Mouse (Mus musculus) stomach, embryonic 16.5 days (tissue): ENCODE results near the gene Mrps21. TPM values are rescaled to one million over a fixed set of nuclear protein-coding genes. Genes with fewer than 3 reads are reported as not detected.

ENCODE experiments used
- polyA plus RNA-seq: library from polyadenylated mRNA; unstranded; fragments of >200 nt; fragmentation: Nextera tagmentation; extraction: Ambion mirVana; gene quantifications from 2 replicates; pipeline ENCODE4 v1.2.1, GENCODE M21; 2015

Gene Mrps21
- polyA plus RNA-seq, 1 experiment from 2014 or later = 321 TPM

Other genes with a start within 250 kb of the Mrps21 start
- 70.3 and 73.0 TPM in 2 replicates for gene Ensa, start 246.5 kb downstream of the Mrps21 start, polyA plus RNA-seq
- gene Mcl1, start 212.7 kb downstream of the Mrps21 start, polyA plus RNA-seq = 16.5 and 20.5 TPM in 2 replicates
- gene Adamtsl4, start 183.6 kb downstream of the Mrps21 start, polyA plus RNA-seq = 13.3 and 20.5 TPM in 2 replicates
- gene Ecm1, start 131.9 kb downstream of the Mrps21 start, polyA plus RNA-seq = 110 and 228 TPM in 2 replicates
- 48.1 and 52.1 TPM in 2 replicates for gene Tars2, start 111.3 kb downstream of the Mrps21 start, polyA plus RNA-seq
- 18.8 and 20.3 TPM in 2 replicates for gene Rprd2, start 52.7 kb downstream of the Mrps21 start, polyA plus RNA-seq
- 41.1 and 44.8 TPM in 2 replicates for gene Prpf3, start 15.6 kb downstream of the Mrps21 start, polyA plus RNA-seq
- gene Ciart, start 10.7 kb upstream of the Mrps21 start, polyA plus RNA-seq = 3.8 and 5.2 TPM in 2 replicates
- gene BC028528, start 20.5 kb upstream of the Mrps21 start, polyA plus RNA-seq = 28.8 and 30.0 TPM in 2 replicates
- gene Aph1a, start 22.4 kb upstream of the Mrps21 start, polyA plus RNA-seq = 33.9 and 34.6 TPM in 2 replicates
- 2.4 and 2.9 TPM in 2 replicates for gene Car14, start 33.2 kb upstream of the Mrps21 start, polyA plus RNA-seq
- 156 and 167 TPM in 2 replicates for gene Anp32e, start 57.7 kb upstream of the Mrps21 start, polyA plus RNA-seq
- 20.6 and 25.7 TPM in 2 replicates for gene Plekho1, start 124.5 kb upstream of the Mrps21 start, polyA plus RNA-seq
- gene Vps45, start 186.9 kb upstream of the Mrps21 start, polyA plus RNA-seq = 31.7 and 39.6 TPM in 2 replicates
- gene Otud7b, start 233.0 kb upstream of the Mrps21 start, polyA plus RNA-seq = 11.8 and 13.1 TPM in 2 replicates